Mouse (Mus musculus) NIH3T3 (cell line): ENCODE data around the gene Rbks.
"Not testable (repeated sequence)": the region's sequence is repeated elsewhere in the genome, so short reads cannot be mapped to it uniquely, and the experiment has no call there.

ENCODE experiments used
- DNase-seq: peaks from one replicate; pipeline ENCODE4 v3.0.0-alpha.2; 2012; ENCODE audit warnings: low read depth

Rbks gene

GRCm38 (mm10) chr5:31627117-31627516 lies 70.3 kb downstream of the Rbks start:
- DNase-seq = peak; percentile 77

- no peak for DNase-seq
Observed at GRCm38 (mm10) chr5:31620326-31620725, 77.1 kb downstream of the Rbks start.

- no peak for DNase-seq
Observed at GRCm38 (mm10) chr5:31614339-31615025, 82.9 kb downstream of the Rbks start.

GRCm38 (mm10) chr5:31613852-31614286 lies 83.6 kb downstream of the Rbks start:
- peak; percentile 91 for DNase-seq

GRCm38 (mm10) chr5:31611186-31611585 lies 86.2 kb downstream of the Rbks start:
- DNase-seq = no peak

GRCm38 (mm10) chr5:31610376-31611086 lies 86.9 kb downstream of the Rbks start:
- no peak for DNase-seq

- peak; percentile 94 for DNase-seq
Observed at GRCm38 (mm10) chr5:31606151-31606550, 91.3 kb downstream of the Rbks start.

GRCm38 (mm10) chr5:31603766-31604165 lies 93.7 kb downstream of the Rbks start:
- no peak for DNase-seq

GRCm38 (mm10) chr5:31602377-31602776 lies 95.0 kb downstream of the Rbks start:
- peak; percentile 92 for DNase-seq

- no peak for DNase-seq
Observed at GRCm38 (mm10) chr5:31601162-31601722, 96.2 kb downstream of the Rbks start.

GRCm38 (mm10) chr5:31599161-31599560 lies 98.3 kb downstream of the Rbks start:
- no peak for DNase-seq

- DNase-seq = peak; percentile 66
Observed at GRCm38 (mm10) chr5:31598579-31598978, 98.8 kb downstream of the Rbks start.

- DNase-seq = peak; percentile 48
Observed at GRCm38 (mm10) chr5:31598121-31598520, 99.3 kb downstream of the Rbks start.

GRCm38 (mm10) chr5:31597430-31597944 lies 99.9 kb downstream of the Rbks start:
- no peak for DNase-seq

- DNase-seq = no peak
Observed at GRCm38 (mm10) chr5:31596481-31597429, 100.7 kb downstream of the Rbks start, which contains the start of gene Mrpl33. Gene Mrpl33 (plus strand): TSS chr5:31596935.

- DNase-seq = no peak
Observed at GRCm38 (mm10) chr5:31595868-31596267, 101.6 kb downstream of the Rbks start.

GRCm38 (mm10) chr5:31591122-31591521 lies 106.3 kb downstream of the Rbks start:
- no peak for DNase-seq

GRCm38 (mm10) chr5:31589711-31590319 lies 107.6 kb downstream of the Rbks start:
- no peak for DNase-seq

- DNase-seq = not testable (repeated sequence)
Observed at GRCm38 (mm10) chr5:31588672-31589071, 108.8 kb downstream of the Rbks start.

- no peak for DNase-seq
Observed at GRCm38 (mm10) chr5:31588016-31588415, 109.4 kb downstream of the Rbks start.

GRCm38 (mm10) chr5:31585526-31585925 lies 111.9 kb downstream of the Rbks start:
- no peak for DNase-seq
